Mouse (Mus musculus): ENCODE results near the gene Olfr790.

DNA sequence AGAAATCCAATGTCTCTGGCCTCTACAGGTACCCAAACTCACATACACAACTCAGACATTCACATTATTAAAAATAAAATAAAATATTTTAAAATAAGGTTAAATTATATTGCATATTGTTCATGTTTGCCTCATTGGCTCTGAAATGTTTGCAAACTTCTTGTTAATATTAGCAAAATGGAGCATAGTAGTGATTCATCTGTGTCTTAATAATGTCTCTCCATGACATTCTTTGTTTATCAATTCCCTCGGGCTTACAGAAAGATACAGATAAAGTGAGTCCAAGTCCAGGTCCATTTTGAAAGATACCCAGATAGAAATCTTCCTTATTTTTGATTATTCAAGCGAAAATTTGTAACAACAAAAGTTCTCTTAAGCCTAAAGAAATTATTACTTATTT is 13.8 kb upstream of the Olfr790 start, which contains the start of gene Olfr789:
- no peak for TF ChIP-seq POLR2A (IDR thresholded peaks at IDR 0.05; ENCODE audit: low read depth, low read length)
- TF ChIP-seq CTCF (IDR thresholded peaks at IDR 0.05; ENCODE audit: extremely low read depth, insufficient read length, insufficient replicate concordance, low read depth, low read length), result no peak
